Mouse (Mus musculus): ENCODE measurements around the gene Atg7.

DNA sequence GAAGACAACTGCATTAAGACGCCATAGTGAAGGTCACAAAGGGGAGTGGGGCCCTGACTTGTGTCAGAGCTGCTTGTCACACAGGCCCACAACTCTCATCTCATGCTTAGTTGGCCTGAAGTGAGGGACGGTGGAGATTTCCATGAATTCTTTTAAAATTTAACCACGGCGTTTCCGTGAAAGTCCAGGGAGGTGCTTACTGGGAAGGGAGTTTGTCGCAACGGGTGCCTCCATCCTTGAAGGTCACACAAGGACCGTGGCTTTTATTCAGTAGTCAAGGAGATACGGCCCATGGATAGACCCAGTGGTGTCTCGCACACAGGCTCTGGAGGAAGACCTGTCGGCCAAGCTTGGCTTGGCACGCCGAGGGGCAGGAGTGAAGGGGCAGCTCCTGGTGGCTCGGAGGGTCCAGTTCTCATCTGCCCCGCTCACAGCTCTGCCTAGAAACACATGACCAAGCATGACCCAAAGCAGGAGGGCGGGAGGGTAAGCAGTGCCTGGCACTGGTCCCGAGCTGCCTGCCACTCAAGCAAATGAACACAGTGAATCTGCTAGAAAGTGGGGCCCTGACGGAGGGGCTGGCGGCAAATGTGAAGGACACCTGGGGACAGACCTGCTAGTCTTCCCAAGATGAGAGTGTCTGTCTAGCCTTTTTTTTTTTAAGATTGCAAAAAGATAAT is 236.1 kb downstream of the Atg7 start:
- TF ChIP-seq EP300 (IDR thresholded peaks at IDR 0.05; ENCODE audit: low read depth) (no peak), CTCF (IDR thresholded peaks at IDR 0.05; ENCODE audit: low read depth) (no peak)
